Mouse (Mus musculus) E14TG2a.4 (cell line): ENCODE results near the gene Serpinb7.

Experiments
- CTCF ChIP-seq: conservative IDR thresholded peaks from 2 replicates; pipeline ENCODE4 v1.5.1; 2014; ENCODE audit warnings: low read length
- NANOG ChIP-seq: IDR thresholded peaks from 2 replicates; pipeline ENCODE4 v1.6.1; 2014; ENCODE audit warnings: borderline replicate concordance, low read length, mixed read lengths
- POU5F1 ChIP-seq: IDR thresholded peaks from 2 replicates; pipeline ENCODE4 v1.6.1; 2014; ENCODE audit warnings: low read length, borderline replicate concordance

DNA sequence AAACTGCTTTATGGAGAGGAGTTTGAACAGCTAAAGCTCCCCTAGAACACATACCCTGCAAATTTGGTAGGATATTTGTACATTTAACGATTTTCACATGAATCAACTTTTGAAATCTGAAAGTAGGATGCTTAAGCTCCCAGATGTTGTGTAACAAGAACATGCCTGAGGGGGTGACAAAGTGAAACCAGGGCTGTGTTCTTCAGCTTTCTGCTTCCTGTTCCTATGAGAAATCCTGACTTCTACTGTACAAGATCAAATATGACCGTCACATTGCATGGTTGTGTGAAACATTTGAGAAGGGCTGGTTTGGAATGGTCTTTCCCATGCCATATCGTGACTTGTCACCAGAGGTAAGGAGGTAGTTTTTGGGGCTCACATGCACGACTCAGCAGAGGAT is 2.6 kb downstream of the Serpinb7 start:
- TF ChIP-seq CTCF, result no peak
- TF ChIP-seq NANOG, result no peak
- no peak for TF ChIP-seq POU5F1
